In genomic region chr19:46592751-46593439, GRCm38 (mm10) we compare ENCODE assay signal across 16 mouse cellular contexts. TPM values are rescaled to one million over a fixed set of nuclear protein-coding genes. Genes with fewer than 3 reads are reported as not detected.
A peak's percentile ranks its signal among the peaks of the same experiment; 100 is the strongest.
DNase-seq lines count a peak whose midpoint lies in the region; ATAC-seq and TF ChIP-seq lines count a peak whose summit lies in the region.
"Had no signal": no experiment of that assay in that cellular context is flagged by ENCODE, and none has a peak within 500 bp of the region (broad histone marks: within the 10 kb centered on the region; RNA-seq: fewer than 3 reads in every experiment).

No protein-coding gene starts in this region.

- peaks cover 22% of the 10 kb centered on the region; the same call in 1 of the 2 replicates for H3K36me3 ChIP-seq in kidney, postnatal 0 days (ENCODE audit: insufficient read depth, low read length)
- peaks cover 90% of the 10 kb centered on the region for H3K36me3 ChIP-seq in kidney, embryonic 15.5 days
- no peaks in the 10 kb centered on the region; the same call in 1 of the 2 replicates for H3K36me3 ChIP-seq in midbrain, embryonic 11.5 days (ENCODE audit: control insufficient read depth, insufficient read depth, low read length)
- peaks cover 62% of the 10 kb centered on the region for H3K36me3 ChIP-seq in midbrain, embryonic 13.5 days
- no peaks in the 10 kb centered on the region for H3K36me3 ChIP-seq in ES-Bruce4 (ENCODE audit: control insufficient read depth, insufficient read depth, low read length, poor library complexity, severe bottlenecking)
- 0 out of 2 replicates have a peak, but pooled peaks cover 3% of the 10 kb centered on the region for H3K36me3 ChIP-seq in stomach, postnatal 0 days (ENCODE audit: control insufficient read depth, insufficient read depth, low read length)

- TF ChIP-seq POLR2A in ES-Bruce4 (IDR thresholded peaks at IDR 0.05; ENCODE audit: insufficient read depth, low read length): no peak

- no peak overlapping the region for H3K27ac ChIP-seq in kidney, postnatal 0 days
- no peak overlapping the region for H3K27ac ChIP-seq in kidney, embryonic 15.5 days
- H3K27ac ChIP-seq in midbrain, embryonic 11.5 days (ENCODE audit: low read depth, low read length): no peak overlapping the region
- no peak overlapping the region for H3K27ac ChIP-seq in midbrain, embryonic 13.5 days
- no peak overlapping the region for H3K27ac ChIP-seq in ES-Bruce4 (ENCODE audit: insufficient read depth, low read length)
- no peak overlapping the region for H3K27ac ChIP-seq in stomach, postnatal 0 days (replicated peaks)
- H3K27ac ChIP-seq: heart, embryonic 10.5 days; limb, embryonic 15.5 days; macrophage; neural tube, embryonic 12.5 days had no signal

- no peaks in the 10 kb centered on the region for H3K4me1 ChIP-seq in kidney, postnatal 0 days (replicated peaks; ENCODE audit: insufficient read depth, low read length)
- H3K4me1 ChIP-seq in kidney, embryonic 15.5 days: no peaks in the 10 kb centered on the region
- H3K4me1 ChIP-seq in midbrain, embryonic 11.5 days (ENCODE audit: control insufficient read depth, insufficient read depth, low read length): no peaks in the 10 kb centered on the region
- H3K4me1 ChIP-seq in midbrain, embryonic 13.5 days (replicated peaks): no peaks in the 10 kb centered on the region
- peaks cover 2% of the 10 kb centered on the region for H3K4me1 ChIP-seq in ES-Bruce4 (ENCODE audit: control insufficient read depth, insufficient read depth, low read length)
- no peaks in the 10 kb centered on the region for H3K4me1 ChIP-seq in stomach, postnatal 0 days (replicated peaks; ENCODE audit: control insufficient read depth, insufficient read depth)
- H3K4me1 ChIP-seq: limb, embryonic 15.5 days; neural tube, embryonic 12.5 days had no signal

- H3K9ac ChIP-seq in kidney, postnatal 0 days (ENCODE audit: low read depth, low read length): no peak overlapping the region
- H3K9ac ChIP-seq in kidney, embryonic 15.5 days: no peak overlapping the region
- H3K9ac ChIP-seq in midbrain, embryonic 11.5 days (ENCODE audit: low read length): no peak overlapping the region
- no peak overlapping the region for H3K9ac ChIP-seq in midbrain, embryonic 13.5 days (replicated peaks)
- H3K9ac ChIP-seq in ES-Bruce4 (ENCODE audit: low read depth, poor library complexity, severe bottlenecking): no peak overlapping the region
- H3K9ac ChIP-seq in stomach, postnatal 0 days (ENCODE audit: low read length): no peak overlapping the region
- H3K9ac ChIP-seq: limb, embryonic 15.5 days; neural tube, embryonic 12.5 days had no signal

- no peak for TF ChIP-seq EP300 in ES-Bruce4 (IDR thresholded peaks at IDR 0.05; ENCODE audit: insufficient read depth, low read depth, low read length)
- TF ChIP-seq EP300 in stomach, postnatal 0 days (optimal IDR thresholded peaks at IDR 0.05): no peak

- 90% methylated on average over 9 of the region's 9 CpGs for WGBS in kidney, postnatal 0 days
- 89% methylated on average over 9 of the region's 9 CpGs for WGBS in kidney, embryonic 15.5 days
- WGBS in midbrain, embryonic 11.5 days: 90% methylated on average over 9 of the region's 9 CpGs
- 95% methylated on average over 9 of the region's 9 CpGs for WGBS in midbrain, embryonic 13.5 days
- WGBS in stomach, postnatal 0 days: 91% methylated on average over 9 of the region's 9 CpGs

- no peak for ATAC-seq in kidney, postnatal 0 days (replicated peaks; ENCODE audit: low FRiP score, low read depth)
- ATAC-seq in kidney, embryonic 15.5 days (replicated peaks; ENCODE audit: low FRiP score): no peak
- no peak for ATAC-seq in midbrain, embryonic 11.5 days (ENCODE audit: low FRiP score)
- ATAC-seq in midbrain, embryonic 13.5 days: no peak
- no peak for ATAC-seq in stomach, postnatal 0 days (ENCODE audit: low FRiP score, low TSS enrichment)
- ATAC-seq: forebrain, embryonic 16.5 days had no signal

- DNase-seq in kidney, postnatal 0 days (ENCODE audit: low spot score): no peak
- peak; percentile 45 for DNase-seq in midbrain, embryonic 11.5 days (ENCODE audit: low spot score, missing footprints)
- DNase-seq in stomach, postnatal 0 days (ENCODE audit: low spot score): no peak
- no peak for DNase-seq in cerebellum, adult 11 months
- DNase-seq: adrenal gland, postnatal 14 days; cerebellum, postnatal 14 days; gastrocnemius, postnatal 14 days; right cerebral cortex, postnatal 14 days had no signal

- TF ChIP-seq CTCF in kidney, postnatal 0 days (IDR thresholded peaks at IDR 0.05; ENCODE audit: low read depth): peak; percentile 45
- TF ChIP-seq CTCF in ES-Bruce4 (IDR thresholded peaks at IDR 0.05; ENCODE audit: low read depth, low read length): peak; percentile 37
- TF ChIP-seq CTCF in stomach, postnatal 0 days (IDR thresholded peaks at IDR 0.05; ENCODE audit: low read depth): peak; percentile 36

- no peaks in the 10 kb centered on the region for H3K27me3 ChIP-seq in kidney, postnatal 0 days (ENCODE audit: insufficient read depth, low read length)
- H3K27me3 ChIP-seq in kidney, embryonic 15.5 days: no peaks in the 10 kb centered on the region
- no peaks in the 10 kb centered on the region for H3K27me3 ChIP-seq in midbrain, embryonic 11.5 days (ENCODE audit: control insufficient read depth, insufficient read depth, low read length)
- no peaks in the 10 kb centered on the region for H3K27me3 ChIP-seq in midbrain, embryonic 13.5 days
- H3K27me3 ChIP-seq in ES-Bruce4 (ENCODE audit: control insufficient read depth, insufficient read depth, low read length, poor library complexity, severe bottlenecking): no peaks in the 10 kb centered on the region
- H3K27me3 ChIP-seq in stomach, postnatal 0 days (ENCODE audit: control insufficient read depth, insufficient read depth, low read length): no peaks in the 10 kb centered on the region
- H3K27me3 ChIP-seq: limb, embryonic 15.5 days; neural tube, embryonic 12.5 days had no signal

- H3K9me3 ChIP-seq in kidney, postnatal 0 days (replicated peaks; ENCODE audit: low read length): no peaks in the 10 kb centered on the region
- H3K9me3 ChIP-seq in kidney, embryonic 15.5 days (replicated peaks): no peaks in the 10 kb centered on the region
- no peaks in the 10 kb centered on the region for H3K9me3 ChIP-seq in midbrain, embryonic 11.5 days (ENCODE audit: control insufficient read depth, low read length)
- H3K9me3 ChIP-seq in midbrain, embryonic 13.5 days: no peaks in the 10 kb centered on the region
- H3K9me3 ChIP-seq in ES-Bruce4 (replicated peaks; ENCODE audit: control insufficient read depth, insufficient read depth, low read length, poor library complexity, severe bottlenecking): no peaks in the 10 kb centered on the region
- H3K9me3 ChIP-seq in stomach, postnatal 0 days (ENCODE audit: control insufficient read depth, low read length): no peaks in the 10 kb centered on the region
- H3K9me3 ChIP-seq: heart, embryonic 10.5 days; limb, embryonic 15.5 days; neural tube, embryonic 12.5 days had no signal

- H3K4me3 ChIP-seq in kidney, postnatal 0 days (replicated peaks; ENCODE audit: low read depth, low read length): no peak overlapping the region
- H3K4me3 ChIP-seq in kidney, embryonic 15.5 days (replicated peaks): no peak overlapping the region
- no peak overlapping the region for H3K4me3 ChIP-seq in midbrain, embryonic 11.5 days (ENCODE audit: low read depth, low read length)
- H3K4me3 ChIP-seq in midbrain, embryonic 13.5 days (replicated peaks): no peak overlapping the region
- H3K4me3 ChIP-seq in ES-Bruce4 (ENCODE audit: low read depth, low read length): no peak overlapping the region
- H3K4me3 ChIP-seq in stomach, postnatal 0 days (ENCODE audit: low read depth, low read length): no peak overlapping the region
- H3K4me3 ChIP-seq: heart, embryonic 10.5 days; limb, embryonic 15.5 days; neural tube, embryonic 12.5 days had no signal

- no peak overlapping the region for H3K4me2 ChIP-seq in kidney, postnatal 0 days (ENCODE audit: low read length)
- no peak overlapping the region for H3K4me2 ChIP-seq in kidney, embryonic 15.5 days
- H3K4me2 ChIP-seq in midbrain, embryonic 11.5 days: no peak overlapping the region
- H3K4me2 ChIP-seq in midbrain, embryonic 13.5 days (replicated peaks): no peak overlapping the region
- no peak overlapping the region for H3K4me2 ChIP-seq in stomach, postnatal 0 days (replicated peaks; ENCODE audit: low read depth)
- H3K4me2 ChIP-seq: limb, embryonic 15.5 days; neural tube, embryonic 12.5 days had no signal

RNA-seq across cellular contexts. Expression of gene Wbp1l, which starts 6.0 kb away (rescaled TPM):
- 35.6 and 39.9 TPM in 2 replicates for polyA plus RNA-seq in kidney, postnatal 0 days (2015; fragmentation: Nextera tagmentation; extraction: Ambion mirVana)
- 46.4 and 51.3 TPM in 2 replicates for polyA plus RNA-seq in kidney, embryonic 15.5 days (2015; fragmentation: Nextera tagmentation; extraction: Ambion mirVana)
- polyA plus RNA-seq in midbrain, embryonic 11.5 days (2014; fragmentation: Nextera tagmentation; extraction: Ambion mirVana): 29.0 and 30.3 TPM in 2 replicates
- polyA plus RNA-seq in midbrain, embryonic 13.5 days (2015; fragmentation: Nextera tagmentation; extraction: Ambion mirVana): 38.9 and 41.9 TPM in 2 replicates
- polyA plus RNA-seq in ES-Bruce4 (2011; ENCODE audit: insufficient read depth, insufficient read length, low read depth, missing spikeins): 24.5 and 25.5 TPM in 2 replicates
- polyA plus RNA-seq in stomach, postnatal 0 days (2015; fragmentation: Nextera tagmentation; extraction: Ambion mirVana): 31.2 and 32.9 TPM in 2 replicates

RNA-seq across cellular contexts. Expression of gene Sfxn2, which starts 19.7 kb away (rescaled TPM):
- 47.1 and 50.0 TPM in 2 replicates for polyA plus RNA-seq in kidney, postnatal 0 days (2015; fragmentation: Nextera tagmentation; extraction: Ambion mirVana)
- 32.9 and 33.0 TPM in 2 replicates for polyA plus RNA-seq in kidney, embryonic 15.5 days (2015; fragmentation: Nextera tagmentation; extraction: Ambion mirVana)
- 12.1 and 12.7 TPM in 2 replicates for polyA plus RNA-seq in midbrain, embryonic 11.5 days (2014; fragmentation: Nextera tagmentation; extraction: Ambion mirVana)
- 10.3 and 11.9 TPM in 2 replicates for polyA plus RNA-seq in midbrain, embryonic 13.5 days (2015; fragmentation: Nextera tagmentation; extraction: Ambion mirVana)
- polyA plus RNA-seq in ES-Bruce4 (2011; ENCODE audit: insufficient read depth, insufficient read length, low read depth, missing spikeins): 6.0 and 7.3 TPM in 2 replicates
- polyA plus RNA-seq in stomach, postnatal 0 days (2015; fragmentation: Nextera tagmentation; extraction: Ambion mirVana): 9.4 and 10.0 TPM in 2 replicates

RNA-seq across cellular contexts. Expression of gene Arl3, which starts 19.9 kb away (rescaled TPM):
- polyA plus RNA-seq in kidney, postnatal 0 days (2015; fragmentation: Nextera tagmentation; extraction: Ambion mirVana): 96.6 and 105 TPM in 2 replicates
- 143 and 145 TPM in 2 replicates for polyA plus RNA-seq in kidney, embryonic 15.5 days (2015; fragmentation: Nextera tagmentation; extraction: Ambion mirVana)
- polyA plus RNA-seq in midbrain, embryonic 11.5 days (2014; fragmentation: Nextera tagmentation; extraction: Ambion mirVana): 155 and 160 TPM in 2 replicates
- 226 and 238 TPM in 2 replicates for polyA plus RNA-seq in midbrain, embryonic 13.5 days (2015; fragmentation: Nextera tagmentation; extraction: Ambion mirVana)
- polyA plus RNA-seq in ES-Bruce4 (2011; ENCODE audit: insufficient read depth, insufficient read length, low read depth, missing spikeins): 91.4 and 95.8 TPM in 2 replicates
- 39.6 and 41.6 TPM in 2 replicates for polyA plus RNA-seq in stomach, postnatal 0 days (2015; fragmentation: Nextera tagmentation; extraction: Ambion mirVana)
